Mouse (Mus musculus): ENCODE data around the gene Gm595.

DNA sequence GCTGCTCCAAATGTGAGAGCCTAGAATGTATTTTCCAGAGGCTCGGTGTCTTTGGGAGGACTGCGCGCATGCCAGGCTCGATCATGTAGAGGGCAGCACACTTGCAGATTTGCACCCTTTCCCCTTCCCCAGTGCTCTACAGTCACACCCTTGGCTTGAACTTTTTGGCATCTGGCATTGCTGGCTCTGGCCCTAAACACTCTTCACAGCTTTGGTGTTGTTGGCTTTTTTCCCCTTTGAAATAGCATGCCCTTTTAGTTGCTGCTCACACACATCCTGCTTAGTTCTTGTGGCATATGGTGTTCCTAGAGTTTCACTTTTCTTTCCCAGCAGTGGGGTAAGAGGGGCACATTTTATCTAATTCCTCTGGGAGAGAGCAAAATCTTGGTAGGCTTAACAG is 30.9 kb upstream of the Gm595 start:
- TF ChIP-seq CTCF (IDR thresholded peaks at IDR 0.05; ENCODE audit: insufficient read depth, low read depth, low read length) (no peak), POLR2A (IDR thresholded peaks at IDR 0.05; ENCODE audit: insufficient read depth, low read depth, low read length) (no peak)

All from olfactory bulb, adult 2 months (tissue).